Mouse (Mus musculus): ENCODE measurements around the gene Fgfr2. TPM values are rescaled to one million over a fixed set of nuclear protein-coding genes. Genes with fewer than 3 reads are reported as not detected.

Gene Fgfr2
- polyA plus RNA-seq, 1 experiment from 2014 or later, result 39.4 TPM

DNA sequence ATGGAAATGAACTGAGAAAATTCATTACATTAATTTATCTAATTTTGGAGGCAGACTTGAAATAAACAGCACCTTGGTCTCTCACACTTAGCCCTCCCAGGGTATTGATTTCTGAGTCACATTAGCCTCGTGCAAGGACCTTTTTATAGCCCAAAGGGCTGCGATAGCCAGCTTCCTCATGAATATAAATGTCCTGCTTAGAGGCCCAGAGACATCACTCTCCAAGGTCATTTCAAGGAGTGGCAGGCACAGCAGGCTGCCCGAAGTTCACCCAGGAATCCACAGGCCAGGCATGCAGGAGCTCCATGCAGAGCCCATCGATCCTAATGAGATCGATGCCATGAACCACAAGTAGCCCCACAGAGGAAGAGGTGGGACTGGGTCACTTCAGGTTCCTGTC is 697.1 kb downstream of the Fgfr2 start:
- Histone ChIP-seq H3K4me2 (replicated peaks) (no peak overlapping the region), H3K4me1 (replicated peaks) (peaks cover 22% of the 10 kb centered on the region), H3K4me3 (replicated peaks) (no peak overlapping the region), H3K27ac (0 out of 2 replicates have a peak overlapping the region, but pooled peaks have one; percentile 3), H3K9me3 (no peaks in the 10 kb centered on the region), H3K27me3 (no peaks in the 10 kb centered on the region), H3K9ac (replicated peaks) (no peak overlapping the region), H3K36me3 (no peaks in the 10 kb centered on the region)
- no peak for ATAC-seq
- 47% methylated on average over 5 of the region's 5 CpGs for WGBS

- Histone ChIP-seq H3K9me3 (no peaks in the 10 kb centered on the region), H3K4me3 (replicated peaks) (no peak overlapping the region), H3K4me2 (replicated peaks) (no peak overlapping the region), H3K4me1 (replicated peaks) (peaks cover 22% of the 10 kb centered on the region), H3K27me3 (no peaks in the 10 kb centered on the region), H3K36me3 (no peaks in the 10 kb centered on the region), H3K27ac (0 out of 2 replicates have a peak overlapping the region, but pooled peaks have one; percentile 3), H3K9ac (replicated peaks) (no peak overlapping the region)
- WGBS, result 62% methylated on average over 11 of the region's 11 CpGs
- ATAC-seq, result no peak
These were observed 697.7 kb downstream of the Fgfr2 start for GRCm38 (mm10) chr7:132425364-132425999.

DNA sequence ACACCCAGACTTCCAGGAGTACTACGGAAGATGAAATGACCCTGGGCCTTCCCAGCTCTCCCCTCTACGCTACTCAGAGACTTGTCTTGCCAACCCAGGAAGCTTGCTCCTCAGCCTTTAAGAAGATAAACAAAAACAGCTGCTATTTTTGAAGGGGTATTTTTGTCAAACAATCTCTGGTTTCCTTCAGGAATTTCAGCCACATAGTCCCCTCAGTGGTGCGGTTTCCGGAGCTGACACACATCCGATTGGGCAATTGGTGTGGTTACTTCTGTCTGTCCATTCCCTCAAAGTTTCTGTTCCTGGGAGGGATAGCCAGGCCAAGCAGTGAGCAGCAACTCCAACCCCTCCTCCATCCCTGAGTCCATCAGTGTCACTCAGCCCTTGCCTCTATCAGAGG is 699.6 kb downstream of the Fgfr2 start:
- H3K9ac ChIP-seq (replicated peaks), result no peak overlapping the region
- no peak overlapping the region for H3K4me3 ChIP-seq (replicated peaks)
- WGBS, result 89% methylated on average over 5 of the region's 5 CpGs
- no peak overlapping the region for H3K27ac ChIP-seq
- H3K36me3 ChIP-seq, result no peaks in the 10 kb centered on the region
- no peak for ATAC-seq
- no peak overlapping the region for H3K4me2 ChIP-seq (replicated peaks)
- no peaks in the 10 kb centered on the region for H3K9me3 ChIP-seq
- no peaks in the 10 kb centered on the region for H3K27me3 ChIP-seq
- peaks cover 14% of the 10 kb centered on the region for H3K4me1 ChIP-seq (replicated peaks)

DNA sequence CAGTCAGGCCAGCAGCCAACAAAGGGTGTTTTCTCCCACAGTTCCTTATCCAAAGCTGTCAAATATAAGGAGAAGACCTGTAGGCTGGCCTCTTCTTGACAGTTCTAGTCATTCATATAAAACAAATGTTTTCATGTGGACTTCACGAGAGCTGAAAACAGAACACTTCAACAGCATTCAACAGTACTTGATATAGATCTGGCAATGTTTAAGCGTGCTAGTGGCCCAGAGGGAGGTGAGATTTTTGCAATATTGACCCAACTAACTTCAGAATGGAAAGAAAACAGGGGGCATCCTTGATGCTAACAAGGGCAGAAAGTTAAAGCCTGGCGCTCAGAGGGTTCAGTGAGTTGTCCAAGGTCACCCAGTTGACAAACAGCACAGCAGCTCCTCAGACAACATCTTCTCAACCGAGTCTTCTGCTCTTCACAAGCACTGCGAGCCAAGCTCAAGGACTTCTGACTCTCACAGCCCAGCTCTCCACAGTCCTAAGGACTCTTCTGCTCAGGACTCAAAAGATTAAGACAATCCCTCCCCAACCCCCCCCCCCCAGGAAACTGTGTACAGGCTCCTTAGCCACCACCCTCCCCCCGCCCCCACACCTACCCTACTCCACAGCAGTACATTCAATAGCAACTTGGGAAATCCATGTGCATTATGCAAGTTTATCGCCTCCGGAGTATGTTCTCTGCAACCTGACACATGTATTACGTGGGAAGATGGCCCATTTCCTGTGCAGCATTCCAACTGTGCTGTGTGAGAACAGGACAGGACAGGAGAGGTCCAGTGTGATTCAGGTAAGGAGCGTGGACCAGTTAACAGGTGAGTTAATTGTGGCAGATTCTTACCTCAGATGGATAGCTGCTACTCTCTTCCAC is 703.5 kb downstream of the Fgfr2 start:
- Histone ChIP-seq H3K4me3 (replicated peaks) (no peak overlapping the region), H3K27me3 (no peaks in the 10 kb centered on the region), H3K9me3 (no peaks in the 10 kb centered on the region), H3K36me3 (no peaks in the 10 kb centered on the region), H3K27ac (no peak overlapping the region), H3K4me1 (replicated peaks) (peaks cover 7% of the 10 kb centered on the region; the same call in 1 of the 2 replicates), H3K9ac (replicated peaks) (no peak overlapping the region), H3K4me2 (replicated peaks) (no peak overlapping the region)
- WGBS, result 90% methylated on average over 10 of the region's 10 CpGs
- ATAC-seq, result no peak

DNA sequence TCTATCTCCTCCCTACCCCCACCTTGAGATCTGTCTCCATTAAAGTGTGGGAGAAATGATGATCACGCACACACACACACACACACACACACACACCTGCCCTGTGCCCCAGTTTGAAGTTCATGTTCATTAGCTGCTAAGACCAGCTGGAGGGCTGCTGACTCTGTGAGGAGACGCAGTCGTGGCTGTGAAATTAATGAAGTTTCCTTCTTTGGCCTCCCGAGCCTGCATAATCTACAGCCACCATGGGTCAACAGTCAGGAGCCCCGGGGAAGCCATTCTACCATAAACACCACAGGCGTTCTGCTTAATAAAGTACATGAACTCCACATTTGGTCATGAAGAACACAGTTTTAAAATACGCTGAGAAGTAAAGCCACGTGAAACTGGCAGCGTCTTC is 706.3 kb downstream of the Fgfr2 start:
- Histone ChIP-seq H3K4me2 (replicated peaks) (no peak overlapping the region), H3K36me3 (no peaks in the 10 kb centered on the region), H3K4me1 (replicated peaks) (peaks cover 7% of the 10 kb centered on the region; the same call in 1 of the 2 replicates), H3K27me3 (no peaks in the 10 kb centered on the region), H3K9me3 (no peaks in the 10 kb centered on the region), H3K4me3 (replicated peaks) (no peak overlapping the region), H3K27ac (no peak overlapping the region), H3K9ac (replicated peaks) (no peak overlapping the region)
- ATAC-seq, result no peak
- 61% methylated on average over 9 of the region's 9 CpGs for WGBS

DNA sequence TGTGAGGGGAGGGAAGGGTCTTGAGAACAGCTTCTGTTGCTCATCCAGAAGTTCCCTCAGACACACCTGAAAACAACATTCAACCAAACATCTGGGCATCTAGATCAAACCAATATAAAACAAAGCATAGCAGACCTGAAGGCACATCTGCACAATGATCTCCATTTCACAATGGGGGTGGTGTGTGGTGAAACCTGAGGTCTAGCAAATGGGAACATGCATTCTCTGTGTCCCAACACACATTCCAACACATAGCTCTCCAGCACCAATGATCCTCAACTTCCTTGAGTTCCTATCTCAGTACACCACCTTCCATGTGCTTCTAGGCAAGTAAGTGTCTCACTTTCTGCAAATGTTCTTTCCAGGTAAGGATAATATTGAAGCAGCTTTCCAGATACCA is 707.3 kb downstream of the Fgfr2 start:
- Histone ChIP-seq H3K4me2 (replicated peaks) (no peak overlapping the region), H3K4me3 (replicated peaks) (no peak overlapping the region), H3K9me3 (no peaks in the 10 kb centered on the region), H3K36me3 (no peaks in the 10 kb centered on the region), H3K9ac (replicated peaks) (no peak overlapping the region), H3K4me1 (replicated peaks) (peaks cover 7% of the 10 kb centered on the region; the same call in 1 of the 2 replicates), H3K27ac (no peak overlapping the region), H3K27me3 (no peaks in the 10 kb centered on the region)
- no peak for ATAC-seq

DNA sequence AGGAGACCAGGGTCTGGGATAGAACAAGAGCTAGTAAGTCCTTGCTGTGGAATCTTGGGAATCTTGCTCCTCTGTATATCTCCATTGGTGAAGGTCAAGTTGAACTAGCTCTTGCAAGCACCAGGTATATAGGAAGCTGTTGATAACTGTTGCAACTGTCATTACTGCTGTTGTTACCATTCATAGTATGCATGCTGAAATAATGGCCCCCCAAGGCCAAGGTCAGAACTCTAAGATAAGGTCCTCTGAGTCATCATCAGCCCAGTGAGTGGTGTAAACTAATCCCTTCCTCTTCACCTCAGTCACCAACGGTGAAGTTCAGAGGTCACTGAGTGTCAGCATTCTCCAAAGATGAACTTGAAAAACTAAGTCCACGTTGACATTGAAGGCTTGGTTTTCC is 710.6 kb downstream of the Fgfr2 start:
- Histone ChIP-seq H3K36me3 (no peaks in the 10 kb centered on the region), H3K4me1 (replicated peaks) (peaks cover 7% of the 10 kb centered on the region; the same call in 1 of the 2 replicates), H3K4me3 (replicated peaks) (no peak overlapping the region), H3K27ac (no peak overlapping the region), H3K9me3 (no peaks in the 10 kb centered on the region), H3K9ac (replicated peaks) (no peak overlapping the region), H3K27me3 (no peaks in the 10 kb centered on the region), H3K4me2 (replicated peaks) (no peak overlapping the region)
- ATAC-seq, result no peak
- 78% methylated on average over 2 of the region's 2 CpGs for WGBS

DNA sequence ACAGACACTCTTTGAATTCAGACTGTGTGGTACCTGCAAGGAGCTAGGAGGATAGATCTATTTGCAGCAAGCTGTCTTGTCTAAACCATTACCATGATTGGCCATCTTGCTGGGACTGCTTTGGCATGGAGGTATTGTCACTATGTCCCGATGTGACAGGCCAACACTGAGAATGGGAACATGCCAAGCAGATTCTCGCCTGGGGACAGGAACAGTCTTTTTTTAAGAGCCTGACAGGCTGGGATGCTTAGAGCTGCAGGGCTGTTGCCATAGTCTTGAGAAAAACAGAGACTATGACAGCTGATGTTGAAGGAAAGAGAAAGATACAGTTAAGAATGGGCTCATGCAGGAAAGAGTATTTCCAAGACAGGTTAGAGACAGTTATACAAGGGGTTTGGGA is 711.4 kb downstream of the Fgfr2 start:
- Histone ChIP-seq H3K9me3 (no peaks in the 10 kb centered on the region), H3K27ac (no peak overlapping the region), H3K27me3 (no peaks in the 10 kb centered on the region), H3K4me3 (replicated peaks) (no peak overlapping the region), H3K36me3 (no peaks in the 10 kb centered on the region), H3K4me1 (replicated peaks) (peaks cover 1% of the 10 kb centered on the region; the same call in 1 of the 2 replicates), H3K4me2 (replicated peaks) (no peak overlapping the region), H3K9ac (replicated peaks) (no peak overlapping the region)
- whole genome bisulfite sequencing, result 86% methylated on average over 2 of the region's 2 CpGs
- ATAC-seq, result no peak

GRCm38 (mm10) chr7:132410958-132411357 is 712.2 kb downstream of the Fgfr2 start:
- no peaks in the 10 kb centered on the region for H3K9me3 ChIP-seq
- ATAC-seq, result no peak
- no peaks in the 10 kb centered on the region for H3K27me3 ChIP-seq
- 84% methylated on average over 4 of the region's 4 CpGs for WGBS
- H3K36me3 ChIP-seq, result no peaks in the 10 kb centered on the region
- H3K4me1 ChIP-seq (replicated peaks), result peaks cover 2% of the 10 kb centered on the region
- H3K4me3 ChIP-seq (replicated peaks), result no peak overlapping the region
- no peak overlapping the region for H3K9ac ChIP-seq (replicated peaks)
- no peak overlapping the region for H3K27ac ChIP-seq
- no peak overlapping the region for H3K4me2 ChIP-seq (replicated peaks)

DNA sequence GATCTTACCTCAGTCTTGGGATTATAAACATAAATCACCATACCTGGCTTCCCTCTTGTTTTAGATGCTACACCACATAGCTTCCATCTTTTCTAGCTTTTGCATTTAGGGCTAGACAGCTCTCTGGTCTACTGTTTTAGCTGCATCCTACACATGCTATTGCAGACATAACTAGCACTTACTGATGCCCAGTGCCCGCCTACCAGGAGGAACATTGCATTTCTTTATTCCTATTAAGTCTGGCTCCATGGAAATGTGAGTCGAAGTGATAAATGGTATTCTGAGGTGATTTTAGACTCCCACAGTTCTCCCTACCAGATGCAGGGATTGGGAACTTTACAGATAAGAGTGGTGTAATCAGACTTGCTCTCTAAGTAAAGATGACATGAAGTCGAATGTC is 713.3 kb downstream of the Fgfr2 start:
- no peaks in the 10 kb centered on the region for H3K9me3 ChIP-seq
- no peak overlapping the region for H3K9ac ChIP-seq (replicated peaks)
- H3K4me1 ChIP-seq (replicated peaks), result peaks cover 8% of the 10 kb centered on the region
- H3K4me2 ChIP-seq (replicated peaks), result no peak overlapping the region
- H3K27me3 ChIP-seq, result no peaks in the 10 kb centered on the region
- H3K4me3 ChIP-seq (replicated peaks), result no peak overlapping the region
- no peak for ATAC-seq
- H3K27ac ChIP-seq, result no peak overlapping the region
- WGBS, result 95% methylated on average over 3 of the region's 3 CpGs
- no peaks in the 10 kb centered on the region for H3K36me3 ChIP-seq

DNA sequence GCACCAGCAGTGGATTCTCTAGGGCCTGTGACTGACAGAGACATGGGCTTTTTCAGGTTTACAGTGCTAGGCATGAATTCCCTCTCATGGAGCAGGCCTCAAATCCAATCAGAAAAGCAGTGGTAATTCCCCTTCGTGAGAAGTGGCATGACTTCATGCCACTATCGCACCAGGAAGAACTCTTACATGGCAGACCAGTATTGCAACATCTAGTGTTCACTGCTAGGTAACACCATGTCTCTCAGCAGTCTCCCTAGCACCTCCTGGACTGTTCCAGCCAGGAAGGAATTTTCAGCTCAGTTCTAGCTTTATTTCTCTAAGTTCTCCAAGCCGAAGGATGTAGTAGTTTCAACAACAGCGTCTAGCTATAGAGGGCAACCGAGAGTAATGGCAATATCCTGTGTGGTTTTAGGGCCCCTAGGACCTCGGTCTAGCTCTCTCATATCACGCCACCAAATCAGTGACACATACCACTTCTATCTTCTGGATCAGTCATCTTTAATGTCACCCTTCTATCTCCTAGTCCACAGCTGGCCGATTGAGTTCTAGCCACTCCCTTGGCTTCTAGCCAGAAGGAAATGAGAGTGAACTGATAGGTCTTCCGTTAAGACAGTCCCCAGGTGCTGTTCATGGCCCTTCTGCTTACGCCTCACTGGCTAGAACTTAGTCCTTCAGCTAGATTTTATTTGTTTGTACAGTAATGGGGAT is 720.6 kb downstream of the Fgfr2 start:
- no peak overlapping the region for H3K9ac ChIP-seq (replicated peaks)
- no peak for ATAC-seq
- H3K4me2 ChIP-seq (replicated peaks), result no peak overlapping the region
- H3K27me3 ChIP-seq, result no peaks in the 10 kb centered on the region
- WGBS, result 93% methylated on average over 10 of the region's 10 CpGs
- no peaks in the 10 kb centered on the region for H3K9me3 ChIP-seq
- no peaks in the 10 kb centered on the region for H3K36me3 ChIP-seq
- H3K27ac ChIP-seq, result no peak overlapping the region
- no peak overlapping the region for H3K4me3 ChIP-seq (replicated peaks)
- peaks cover 28% of the 10 kb centered on the region for H3K4me1 ChIP-seq (replicated peaks)

- no peaks in the 10 kb centered on the region for H3K36me3 ChIP-seq
- H3K4me2 ChIP-seq (replicated peaks), result no peak overlapping the region
- WGBS, result 71% methylated on average over 3 of the region's 3 CpGs
- no peak for ATAC-seq
- H3K4me3 ChIP-seq (replicated peaks), result no peak overlapping the region
- H3K27me3 ChIP-seq, result no peaks in the 10 kb centered on the region
- no peak overlapping the region for H3K9ac ChIP-seq (replicated peaks)
- H3K27ac ChIP-seq, result no peak overlapping the region
- peaks cover 9% of the 10 kb centered on the region for H3K4me1 ChIP-seq (replicated peaks)
- 0 out of 2 replicates have a peak, but pooled peaks cover 2% of the 10 kb centered on the region for H3K9me3 ChIP-seq
These were observed 724.7 kb downstream of the Fgfr2 start for GRCm38 (mm10) chr7:132398487-132398886.

Data from midbrain, embryonic 13.5 days (tissue).